In the genomic region with DNA sequence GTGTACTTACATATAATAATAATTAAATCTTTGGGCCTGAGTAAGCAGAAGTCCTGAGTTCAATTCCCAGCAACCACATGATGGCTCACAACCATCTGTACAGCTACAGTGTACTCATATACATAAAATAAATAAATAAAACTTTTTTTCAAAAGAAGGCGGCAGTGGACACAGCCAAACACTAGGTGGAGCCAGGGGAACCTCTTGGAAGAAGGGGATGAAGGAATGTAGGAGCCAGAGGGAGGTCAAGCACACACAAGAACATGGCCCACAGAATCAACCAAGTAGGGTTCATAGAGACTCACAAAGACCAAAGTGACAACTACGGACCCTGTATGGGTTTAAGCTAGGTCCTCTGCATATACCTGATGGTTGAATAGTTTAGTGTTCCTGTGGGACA, we compare ENCODE assay signal across 17 mouse cellular contexts. TPM values are rescaled to one million over a fixed set of nuclear protein-coding genes. Genes with fewer than 3 reads are reported as not detected.
DNase-seq lines count a peak whose midpoint lies in the region; ATAC-seq and TF ChIP-seq lines count a peak whose summit lies in the region.
"Had no signal": no experiment of that assay in that cellular context is flagged by ENCODE, and none has a peak within 500 bp of the region (broad histone marks: within the 10 kb centered on the region; RNA-seq: fewer than 3 reads in every experiment).

No protein-coding gene starts in this region.

- no peak for TF ChIP-seq POLR2A in kidney, adult 2 months (IDR thresholded peaks at IDR 0.05; ENCODE audit: low read depth, low read length)
- TF ChIP-seq POLR2A in ES-Bruce4 (IDR thresholded peaks at IDR 0.05; ENCODE audit: insufficient read depth, low read length) (no peak), MEL (IDR thresholded peaks at IDR 0.05; ENCODE audit: control insufficient read depth in 1 of 2, insufficient read depth in 1 of 2, low read depth in 1 of 2, low read length in 2 of 2, poor library complexity in 1 of 2) (no peak)

- no peak; the same call in 1 of the 2 replicates for TF ChIP-seq CTCF in kidney, adult 2 months (conservative IDR thresholded peaks at IDR 0.05; ENCODE audit: insufficient read depth, insufficient read length, low read depth, low read length)
- TF ChIP-seq CTCF in ES-Bruce4 (IDR thresholded peaks at IDR 0.05; ENCODE audit: low read depth, low read length) (peak; percentile 10), MEL (IDR thresholded peaks at IDR 0.05 in 2 of 3, conservative IDR thresholded peaks at IDR 0.05 in 1 of 3; ENCODE audit: control insufficient read depth in 1 of 3, insufficient read depth in 1 of 3, low read depth in 2 of 3, low read length in 3 of 3, poor library complexity in 1 of 3, severe bottlenecking in 1 of 3) (no peak; a peak in 1 of 6 replicates)
- peak; percentile 46 for TF ChIP-seq CTCF in lung, postnatal 0 days (IDR thresholded peaks at IDR 0.05)

- no peak for TF ChIP-seq EP300 in ES-Bruce4 (IDR thresholded peaks at IDR 0.05; ENCODE audit: insufficient read depth, low read depth, low read length)
- TF ChIP-seq EP300 in MEL (IDR thresholded peaks at IDR 0.05; ENCODE audit: low read depth in 1 of 2, low read length in 2 of 2), result no peak
- TF ChIP-seq EP300 in lung, postnatal 0 days (IDR thresholded peaks at IDR 0.05), result no peak

- H3K36me3 ChIP-seq in kidney, adult 2 months (ENCODE audit: control insufficient read depth, insufficient read depth, low read length), result no peaks in the 10 kb centered on the region
- H3K36me3 ChIP-seq in kidney, embryonic 14.5 days (ENCODE audit: control insufficient read depth, insufficient read depth, low read length), result no peaks in the 10 kb centered on the region
- H3K36me3 ChIP-seq in ES-Bruce4 (ENCODE audit: control insufficient read depth, insufficient read depth, low read length, poor library complexity, severe bottlenecking), result no peaks in the 10 kb centered on the region
- H3K36me3 ChIP-seq in MEL (ENCODE audit: control insufficient read depth in 1 of 2, insufficient read depth in 2 of 2, low read length in 2 of 2), result no peaks in the 10 kb centered on the region
- H3K36me3 ChIP-seq in lung, postnatal 0 days (ENCODE audit: insufficient read depth, low read length), result no peaks in the 10 kb centered on the region
- H3K36me3 ChIP-seq: liver, embryonic 13.5 days had no signal

- H3K9ac ChIP-seq in kidney, embryonic 14.5 days (ENCODE audit: low read depth, low read length), result no peak overlapping the region
- H3K9ac ChIP-seq in ES-Bruce4 (ENCODE audit: low read depth, poor library complexity, severe bottlenecking), result no peak overlapping the region
- H3K9ac ChIP-seq in MEL (ENCODE audit: control insufficient read depth, low read depth, low read length, poor library complexity, severe bottlenecking), result no peak overlapping the region
- H3K9ac ChIP-seq in lung, postnatal 0 days (replicated peaks; ENCODE audit: low read depth), result no peak overlapping the region
- H3K9ac ChIP-seq: liver, embryonic 13.5 days had no signal

- no peak for TF ChIP-seq RAD21 in MEL (IDR thresholded peaks at IDR 0.05; ENCODE audit: low read depth, low read length)

- 83% methylated on average over 2 of the region's 2 CpGs for WGBS in kidney, adult 2 months
- 81% methylated on average over 2 of the region's 2 CpGs for WGBS in kidney, embryonic 14.5 days
- 75% methylated on average over 2 of the region's 2 CpGs for WGBS in lung, postnatal 0 days

- H3K4me2 ChIP-seq in kidney, embryonic 14.5 days (replicated peaks; ENCODE audit: low read depth, low read length), result no peak overlapping the region
- H3K4me2 ChIP-seq in lung, postnatal 0 days (replicated peaks; ENCODE audit: low read depth, low read length), result no peak overlapping the region
- H3K4me2 ChIP-seq: liver, embryonic 13.5 days had no signal

- H3K27ac ChIP-seq in kidney, adult 2 months (ENCODE audit: insufficient read depth, low read depth, low read length), result no peak overlapping the region
- H3K27ac ChIP-seq in kidney, embryonic 14.5 days (ENCODE audit: low read depth, low read length), result no peak overlapping the region
- H3K27ac ChIP-seq in ES-Bruce4 (ENCODE audit: insufficient read depth, low read length) (no peak overlapping the region), MEL (ENCODE audit: control insufficient read depth, low read depth, low read length) (no peak overlapping the region)
- no peak overlapping the region for H3K27ac ChIP-seq in lung, postnatal 0 days (ENCODE audit: low read length)
- H3K27ac ChIP-seq: liver, embryonic 13.5 days had no signal

- no peak for ATAC-seq in kidney, embryonic 14.5 days (ENCODE audit: low FRiP score, low TSS enrichment)
- ATAC-seq in lung, postnatal 0 days, result no peak
- ATAC-seq: forebrain, embryonic 14.5 days had no signal

- no peaks in the 10 kb centered on the region for H3K4me1 ChIP-seq in kidney, adult 2 months (ENCODE audit: control insufficient read depth, insufficient read depth, low read length)
- H3K4me1 ChIP-seq in kidney, embryonic 14.5 days (ENCODE audit: control insufficient read depth, insufficient read depth, low read length), result peaks cover 7% of the 10 kb centered on the region; the same call in 1 of the 2 replicates
- H3K4me1 ChIP-seq in ES-Bruce4 (ENCODE audit: control insufficient read depth, insufficient read depth, low read length) (no peaks in the 10 kb centered on the region), MEL (ENCODE audit: control insufficient read depth in 1 of 2, insufficient read depth in 2 of 2, low read length in 2 of 2) (no peaks in the 10 kb centered on the region)
- H3K4me1 ChIP-seq in lung, postnatal 0 days (ENCODE audit: insufficient read depth, low read depth, low read length), result no peaks in the 10 kb centered on the region
- H3K4me1 ChIP-seq: liver, embryonic 13.5 days had no signal

- H3K27me3 ChIP-seq in kidney, adult 2 months (replicated peaks; ENCODE audit: control insufficient read depth, insufficient read depth, low read length), result no peaks in the 10 kb centered on the region
- H3K27me3 ChIP-seq in kidney, embryonic 14.5 days (ENCODE audit: control insufficient read depth, insufficient read depth, low read length), result no peaks in the 10 kb centered on the region
- H3K27me3 ChIP-seq in ES-Bruce4 (ENCODE audit: control insufficient read depth, insufficient read depth, low read length, poor library complexity, severe bottlenecking) (no peaks in the 10 kb centered on the region), MEL (ENCODE audit: control insufficient read depth in 1 of 2, insufficient read depth in 2 of 2, low read length in 2 of 2) (no peaks in the 10 kb centered on the region)
- H3K27me3 ChIP-seq in lung, postnatal 0 days (replicated peaks; ENCODE audit: insufficient read depth, low read length), result 0 out of 2 replicates have a peak, but pooled peaks cover 2% of the 10 kb centered on the region

- no peaks in the 10 kb centered on the region for H3K79me2 ChIP-seq in MEL (ENCODE audit: control insufficient read depth, insufficient read depth, low read length, poor library complexity)

- peaks cover 8% of the 10 kb centered on the region; the same call in 1 of the 2 replicates for H3K9me3 ChIP-seq in kidney, embryonic 14.5 days (ENCODE audit: control insufficient read depth, low read length)
- H3K9me3 ChIP-seq in ES-Bruce4 (replicated peaks; ENCODE audit: control insufficient read depth, insufficient read depth, low read length, poor library complexity, severe bottlenecking) (0 out of 2 replicates have a peak, but pooled peaks cover 3% of the 10 kb centered on the region), MEL (replicated peaks; ENCODE audit: insufficient read depth, low read length) (no peaks in the 10 kb centered on the region)
- no peaks in the 10 kb centered on the region for H3K9me3 ChIP-seq in lung, postnatal 0 days (ENCODE audit: low read length)
- H3K9me3 ChIP-seq: liver, embryonic 13.5 days had no signal

- DNase-seq in kidney, adult 2 months, result peak; percentile 34
- peak; percentile 5 for DNase-seq in MEL (ENCODE audit: low read depth, low spot score)
- peak; percentile 54 for DNase-seq in lung, postnatal 0 days (ENCODE audit: low spot score)
- no peak for DNase-seq in layer of hippocampus, adult 11-12 months (ENCODE audit: low spot score)
- no peak for DNase-seq in adrenal gland, adult 18-20 months (ENCODE audit: low spot score in 2 of 2)
- DNase-seq: adrenal gland, postnatal 25 days; cerebellum, adult 11 months; heart, postnatal 14 days; liver, embryonic 13.5 days; thymus, adult 18-20 months had no signal

- no peak overlapping the region for H3K4me3 ChIP-seq in kidney, adult 2 months (ENCODE audit: insufficient read depth, low read depth, low read length)
- no peak overlapping the region for H3K4me3 ChIP-seq in kidney, embryonic 14.5 days (ENCODE audit: low read length)
- H3K4me3 ChIP-seq in ES-Bruce4 (ENCODE audit: low read depth, low read length) (no peak overlapping the region), MEL (ENCODE audit: control insufficient read depth in 1 of 2, insufficient read depth in 1 of 2, low read depth in 2 of 2, low read length in 2 of 2) (no peak overlapping the region)
- no peak overlapping the region for H3K4me3 ChIP-seq in lung, postnatal 0 days (ENCODE audit: low read depth, low read length)
- H3K4me3 ChIP-seq: liver, embryonic 13.5 days; megakaryocyte, embryonic 14.5 days had no signal

RNA-seq across cellular contexts. Expression of a gene that starts 38.6 kb away (rescaled TPM):
- 63.0 and 66.1 TPM in 2 replicates for polyA plus RNA-seq in kidney, adult 2 months (2012; rRNA removed)
- polyA plus RNA-seq in kidney, embryonic 14.5 days (2014; fragmentation: Nextera tagmentation; extraction: Ambion mirVana), result 0.34 and 0.35 TPM in 2 replicates
- polyA plus RNA-seq in ES-Bruce4 (2011; ENCODE audit: insufficient read depth, insufficient read length, low read depth, missing spikeins) (12.3 and 19.7 TPM in 2 replicates), MEL (2012; ENCODE audit: insufficient read depth in 1 of 2, insufficient read length in 2 of 2, low read depth in 1 of 2, low replicate concordance in 2 of 2, missing spikeins in 1 of 2) (not detected)
- total RNA-seq in MEL (2012; rRNA removed), result not detected in 2 replicates
- polyA plus RNA-seq in lung, postnatal 0 days (2015; fragmentation: Nextera tagmentation; extraction: Ambion mirVana), result 0.29 TPM in 1 of 2 replicates, not detected in the other
- total RNA-seq in adrenal gland, adult 18-20 months (2021), result 10 to 100 TPM; 10.7 to 22.4 TPM
- polyA plus RNA-seq: liver, embryonic 13.5 days had no signal

RNA-seq across cellular contexts. Expression of a gene that starts 49.1 kb away (rescaled TPM):
- not detected in 2 replicates for polyA plus RNA-seq in kidney, adult 2 months (2012; rRNA removed)
- polyA plus RNA-seq in kidney, embryonic 14.5 days (2014; fragmentation: Nextera tagmentation; extraction: Ambion mirVana), result not detected in 2 replicates
- not detected in 2 replicates for polyA plus RNA-seq in ES-Bruce4 (2011; ENCODE audit: insufficient read depth, insufficient read length, low read depth, missing spikeins)
- not detected in 2 replicates for total RNA-seq in MEL (2012; rRNA removed)
- polyA plus RNA-seq in MEL (2012; ENCODE audit: insufficient read depth in 1 of 2, insufficient read length in 2 of 2, low read depth in 1 of 2, low replicate concordance in 2 of 2, missing spikeins in 1 of 2), result not detected
- not detected in 2 replicates for polyA plus RNA-seq in lung, postnatal 0 days (2015; fragmentation: Nextera tagmentation; extraction: Ambion mirVana)
- total RNA-seq in adrenal gland, adult 18-20 months (2021), result not detected
- total RNA-seq: adrenal gland, postnatal 25 days; G1E; heart, postnatal 14 days had no signal
- polyA plus RNA-seq: embryonic facial prominence, embryonic 14.5 days; forebrain, embryonic 14.5 days; G1E; gonadal fat pad, adult 2 months; liver, embryonic 13.5 days had no signal

RNA-seq across cellular contexts. Expression of a gene that starts 49.1 kb away (rescaled TPM):
- 0.64 and 8.4 TPM in 2 replicates for polyA plus RNA-seq in kidney, adult 2 months (2012; rRNA removed)
- polyA plus RNA-seq in kidney, embryonic 14.5 days (2014; fragmentation: Nextera tagmentation; extraction: Ambion mirVana), result not detected in 2 replicates
- polyA plus RNA-seq in ES-Bruce4 (2011; ENCODE audit: insufficient read depth, insufficient read length, low read depth, missing spikeins), result 0.41 and 0.55 TPM in 2 replicates
- total RNA-seq in MEL (2012; rRNA removed), result not detected in 2 replicates
- not detected for polyA plus RNA-seq in MEL (2012; ENCODE audit: insufficient read depth in 1 of 2, insufficient read length in 2 of 2, low read depth in 1 of 2, low replicate concordance in 2 of 2, missing spikeins in 1 of 2)
- polyA plus RNA-seq in lung, postnatal 0 days (2015; fragmentation: Nextera tagmentation; extraction: Ambion mirVana), result not detected in 2 replicates
- total RNA-seq in adrenal gland, adult 18-20 months (2021), result 1 to 10 TPM; 1.3 to 2.5 TPM
- total RNA-seq: G1E had no signal
- polyA plus RNA-seq: G1E; liver, embryonic 13.5 days had no signal

RNA-seq across cellular contexts. Expression of a gene that starts 53.1 kb away (rescaled TPM):
- polyA plus RNA-seq in kidney, adult 2 months (2012; rRNA removed), result 0.11 TPM in 1 of 2 replicates, not detected in the other
- 0.76 and 0.84 TPM in 2 replicates for polyA plus RNA-seq in kidney, embryonic 14.5 days (2014; fragmentation: Nextera tagmentation; extraction: Ambion mirVana)
- polyA plus RNA-seq in ES-Bruce4 (2011; ENCODE audit: insufficient read depth, insufficient read length, low read depth, missing spikeins) (1.2 TPM in 1 of 2 replicates, not detected in the other), MEL (2012; ENCODE audit: insufficient read depth in 1 of 2, insufficient read length in 2 of 2, low read depth in 1 of 2, low replicate concordance in 2 of 2, missing spikeins in 1 of 2) (not detected)
- not detected in 2 replicates for total RNA-seq in MEL (2012; rRNA removed)
- not detected in 2 replicates for polyA plus RNA-seq in lung, postnatal 0 days (2015; fragmentation: Nextera tagmentation; extraction: Ambion mirVana)
- 1 to 10 TPM; 1.6 to 3.1 TPM for total RNA-seq in adrenal gland, adult 18-20 months (2021)
- polyA plus RNA-seq: forebrain, embryonic 14.5 days; liver, embryonic 13.5 days had no signal

Comparison
In these comparisons a context has a peak if more than half of its experiments do, and no peak if none do; other contexts are left out.
1. DNase-seq: peak in kidney, adult 2 months (single experiment), MEL (single experiment) and lung, postnatal 0 days (single experiment); none in layer of hippocampus, adult 11-12 months (single experiment) and adrenal gland, adult 18-20 months (0 of 2).
2. CTCF ChIP-seq: peak in ES-Bruce4 (single experiment) and lung, postnatal 0 days (single experiment); none in kidney, adult 2 months (single experiment) and MEL (0 of 3).